ENCODE assay signal across 28 mouse cellular contexts in the genomic region with DNA sequence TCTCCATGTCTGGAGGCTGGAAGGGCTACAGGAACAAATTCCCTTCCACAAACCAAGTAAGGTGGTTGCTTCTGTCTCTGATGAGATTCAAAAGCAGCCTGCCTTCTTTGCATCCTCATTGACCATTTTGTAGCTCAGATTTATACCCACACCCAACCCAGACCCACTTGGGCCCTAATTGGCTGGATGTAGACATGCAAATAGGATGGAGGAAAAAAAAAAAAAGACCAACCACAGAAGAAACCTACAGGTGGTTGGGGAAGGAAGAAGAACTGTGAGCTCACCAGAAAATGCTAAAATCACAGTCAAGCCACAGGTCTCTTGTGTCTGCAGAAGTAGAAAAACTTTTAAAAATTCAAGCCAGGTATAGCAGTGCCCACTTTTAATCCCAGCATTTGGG. TPM values are rescaled to one million over a fixed set of nuclear protein-coding genes. Genes with fewer than 3 reads are reported as not detected.
DNase-seq lines count a peak whose midpoint lies in the region; ATAC-seq and TF ChIP-seq lines count a peak whose summit lies in the region.
"Had no signal": no experiment of that assay in that cellular context is flagged by ENCODE, and none has a peak within 500 bp of the region (broad histone marks: within the 10 kb centered on the region; RNA-seq: fewer than 3 reads in every experiment).

No protein-coding gene starts in this region.

- no peaks in the 10 kb centered on the region for H3K27me3 ChIP-seq in CH12.LX (replicated peaks)
- H3K27me3 ChIP-seq in midbrain, embryonic 13.5 days, result no peaks in the 10 kb centered on the region
- H3K27me3 ChIP-seq: embryonic facial prominence, embryonic 13.5 days; embryonic facial prominence, embryonic 15.5 days; forebrain, embryonic 12.5 days had no signal

- peak; percentile 70 for DNase-seq in CH12.LX (ENCODE audit: extremely low read depth)
- no peak for DNase-seq in c-Kit-positive CD71-positive TER-119-positive erythroid progenitor cells, embryonic 14.5 days (ENCODE audit: low spot score)
- no peak for DNase-seq in left cerebral cortex, adult 2 months (ENCODE audit: extremely low spot score in 1 of 2, low spot score in 2 of 2)
- DNase-seq: adrenal gland, adult 8-10 months; adrenal gland, postnatal 14 days; adrenal gland, postnatal 36 days; B cell, adult 2 months; cerebellum, adult 11 months; cerebellum, adult 18-20 months; cerebellum, adult 8-10 months; cerebellum, adult 9-11 months; cerebellum, postnatal 14 days; cerebellum, postnatal 36 days; embryo, embryonic 11 days had no signal

- H3K36me3 ChIP-seq in CH12.LX (replicated peaks in 1 of 2; ENCODE audit: control insufficient read depth in 1 of 2, insufficient read depth in 1 of 2, low read length in 1 of 2), result no peaks in the 10 kb centered on the region
- no peaks in the 10 kb centered on the region for H3K36me3 ChIP-seq in midbrain, embryonic 13.5 days
- H3K36me3 ChIP-seq: embryonic facial prominence, embryonic 13.5 days; embryonic facial prominence, embryonic 15.5 days; forebrain, embryonic 10.5 days; forebrain, embryonic 12.5 days; G1E had no signal

- TF ChIP-seq POLR2A in CH12.LX (IDR thresholded peaks at IDR 0.05; ENCODE audit: low read depth, low read length), result no peak

- TF ChIP-seq RAD21 in CH12.LX (IDR thresholded peaks at IDR 0.05; ENCODE audit: low read depth, low read length), result no peak

- H3K9me3 ChIP-seq in CH12.LX (replicated peaks; ENCODE audit: low read length), result no peaks in the 10 kb centered on the region
- no peaks in the 10 kb centered on the region for H3K9me3 ChIP-seq in midbrain, embryonic 13.5 days
- H3K9me3 ChIP-seq: embryonic facial prominence, embryonic 13.5 days; embryonic facial prominence, embryonic 15.5 days; forebrain, embryonic 10.5 days; forebrain, embryonic 12.5 days; G1E had no signal

- peak overlapping the region; percentile 90; the same call in 1 of the 2 replicates for H3K4me2 ChIP-seq in CH12.LX (ENCODE audit: insufficient read depth, low read depth, poor library complexity, severe bottlenecking)
- H3K4me2 ChIP-seq in midbrain, embryonic 13.5 days (replicated peaks), result no peak overlapping the region
- H3K4me2 ChIP-seq: embryonic facial prominence, embryonic 13.5 days; embryonic facial prominence, embryonic 15.5 days; forebrain, embryonic 12.5 days had no signal

- intact Hi-C loops in left cerebral cortex, adult 2 months (cut with DNase I), result no loop called here

- TF ChIP-seq EP300 in CH12.LX (IDR thresholded peaks at IDR 0.05; ENCODE audit: low read length), result peak; percentile 55; the same call in 1 of the 2 replicates

- no peaks in the 10 kb centered on the region for H3K79me2 ChIP-seq in CH12.LX (replicated peaks; ENCODE audit: control insufficient read depth, extremely low read depth, insufficient read depth, poor library complexity, severe bottlenecking)

- in situ Hi-C loops in CH12.LX (cut with MboI; ENCODE audit: low pct_ligation_motif_present, low pct_unique_long_range_greater_than_20kb, low sequenced_read_pairs), result no loop called here

- H3K9ac ChIP-seq in CH12.LX (ENCODE audit: insufficient read depth, low read depth), result no peak overlapping the region
- H3K9ac ChIP-seq in midbrain, embryonic 13.5 days (replicated peaks), result no peak overlapping the region
- H3K9ac ChIP-seq: embryonic facial prominence, embryonic 13.5 days; embryonic facial prominence, embryonic 15.5 days; forebrain, embryonic 12.5 days had no signal

- no peak overlapping the region for H3K27ac ChIP-seq in CH12.LX (ENCODE audit: insufficient read depth, low read depth)
- no peak overlapping the region for H3K27ac ChIP-seq in midbrain, embryonic 13.5 days
- H3K27ac ChIP-seq in left cerebral cortex, adult 2 months, result no peak overlapping the region
- H3K27ac ChIP-seq: embryonic facial prominence, embryonic 13.5 days; embryonic facial prominence, embryonic 15.5 days; forebrain, embryonic 10.5 days; forebrain, embryonic 12.5 days had no signal

- peaks cover 3 to 28% of the 10 kb centered on the region in 2 experiments; a peak in 3 of 4 replicates for H3K4me1 ChIP-seq in CH12.LX (ENCODE audit: control insufficient read depth in 1 of 2, insufficient read depth in 2 of 2)
- H3K4me1 ChIP-seq in midbrain, embryonic 13.5 days (replicated peaks), result no peaks in the 10 kb centered on the region
- H3K4me1 ChIP-seq: embryonic facial prominence, embryonic 13.5 days; embryonic facial prominence, embryonic 15.5 days; forebrain, embryonic 10.5 days; forebrain, embryonic 12.5 days had no signal

- ATAC-seq in neutrophil, adult 5-6 weeks (ENCODE audit: extremely low read depth, insufficient number of reproducible peaks, low FRiP score, poor library complexity, severe bottlenecking), result 0 out of 2 replicates have a peak, but pooled peaks have one; percentile 30
- no peak for ATAC-seq in midbrain, embryonic 13.5 days
- ATAC-seq: activated CD4-positive, CD25-positive, alpha-beta regulatory T cell, adult 4 months; CD4-positive, CD25-positive, alpha-beta regulatory T cell, adult 4 months; forebrain, embryonic 14.5 days; forebrain, embryonic 16.5 days; Patski had no signal

- dilution Hi-C loops in CH12.LX (cut with MboI; ENCODE audit: extremely low pct_ligation_motif_present, extremely low pct_unique_long_range_greater_than_20kb, low sequenced_read_pairs), result no loop called here

- H3K4me3 ChIP-seq in CH12.LX (replicated peaks in 1 of 3; ENCODE audit: low read depth in 2 of 3, low read length in 2 of 3, poor library complexity in 1 of 3), result no peak overlapping the region
- H3K4me3 ChIP-seq in midbrain, embryonic 13.5 days (replicated peaks), result no peak overlapping the region
- H3K4me3 ChIP-seq in left cerebral cortex, adult 2 months, result no peak overlapping the region
- H3K4me3 ChIP-seq: embryonic facial prominence, embryonic 13.5 days; embryonic facial prominence, embryonic 15.5 days; erythroblast, embryonic 14.5 days; forebrain, embryonic 10.5 days; forebrain, embryonic 12.5 days had no signal

- TF ChIP-seq CTCF in CH12.LX (conservative IDR thresholded peaks at IDR 0.05 in 1 of 2, IDR thresholded peaks at IDR 0.05 in 1 of 2; ENCODE audit: low read depth in 2 of 2, low read length in 2 of 2), result no peak
- TF ChIP-seq CTCF in left cerebral cortex, adult 2 months (IDR thresholded peaks at IDR 0.05), result no peak

TF ChIP-seq in CH12.LX, 34 proteins besides CTCF, POLR2A, EP300 and RAD21:
- no peak for TF ChIP-seq MAX (IDR thresholded peaks at IDR 0.05; ENCODE audit: low read length)
- 0 out of 2 replicates have a peak, but pooled peaks have one; percentile 26 for TF ChIP-seq TBP (conservative IDR thresholded peaks at IDR 0.05; ENCODE audit: low read depth, low read length)
- TF ChIP-seq ZNF384 (IDR thresholded peaks at IDR 0.05; ENCODE audit: low read depth, low read length), result peak; percentile 96

RNA-seq across cellular contexts. Expression of a gene that starts 14.4 kb away (rescaled TPM):
- total RNA-seq in CH12.LX (2012; rRNA removed) (11.5 and 11.7 TPM in 2 replicates), CH12.LX (2014; rRNA removed) (10.4 and 12.6 TPM in 2 replicates)
- polyA plus RNA-seq in CH12.LX (2012; ENCODE audit: insufficient read length, low read depth), result 11.8 and 12.3 TPM in 2 replicates
- total RNA-seq in neutrophil, adult 5-6 weeks (2017), result 24.3 and 29.8 TPM in 2 replicates
- polyA plus RNA-seq in midbrain, embryonic 13.5 days (2015; fragmentation: Nextera tagmentation; extraction: Ambion mirVana), result 32.4 and 34.6 TPM in 2 replicates
- 10 to 100 TPM; 43.8 to 47.1 TPM for total RNA-seq in left cerebral cortex, adult 2 months (2021)

RNA-seq across cellular contexts. Expression of a gene that starts 15.3 kb away (rescaled TPM):
- total RNA-seq in CH12.LX (2012; rRNA removed) (not detected in 2 replicates), CH12.LX (2014; rRNA removed) (not detected in 2 replicates)
- not detected in 2 replicates for polyA plus RNA-seq in CH12.LX (2012; ENCODE audit: insufficient read length, low read depth)
- total RNA-seq in neutrophil, adult 5-6 weeks (2017), result not detected in 2 replicates
- 3.3 and 4.3 TPM in 2 replicates for polyA plus RNA-seq in midbrain, embryonic 13.5 days (2015; fragmentation: Nextera tagmentation; extraction: Ambion mirVana)
- total RNA-seq in left cerebral cortex, adult 2 months (2021), result 1 to 10 TPM; 8.0 to 8.5 TPM
- total RNA-seq: adrenal gland, adult 18-20 months; adrenal gland, adult 8-10 months; adrenal gland, postnatal 14 days; adrenal gland, postnatal 36 days; G1E had no signal
- polyA plus RNA-seq: activated CD4-positive, CD25-positive, alpha-beta regulatory T cell, adult 4 months; CD4-positive, CD25-positive, alpha-beta regulatory T cell, adult 4 months; embryonic facial prominence, embryonic 13.5 days; erythroblast, embryonic 14.5 days; G1E; Patski had no signal

RNA-seq across cellular contexts. Expression of a gene that starts 45.3 kb away (rescaled TPM):
- total RNA-seq in CH12.LX (2012; rRNA removed), result 70.6 and 85.2 TPM in 2 replicates
- 38.6 and 48.5 TPM in 2 replicates for total RNA-seq in CH12.LX (2014; rRNA removed)
- 61.4 and 90.7 TPM in 2 replicates for polyA plus RNA-seq in CH12.LX (2012; ENCODE audit: insufficient read length, low read depth)
- 19.2 and 19.3 TPM in 2 replicates for total RNA-seq in neutrophil, adult 5-6 weeks (2017)
- 60.8 and 68.2 TPM in 2 replicates for polyA plus RNA-seq in midbrain, embryonic 13.5 days (2015; fragmentation: Nextera tagmentation; extraction: Ambion mirVana)
- 10 to 100 TPM; 51.5 to 58.5 TPM for total RNA-seq in left cerebral cortex, adult 2 months (2021)
